Mouse (Mus musculus) kidney, postnatal 14 days (tissue): ENCODE measurements at regions not wholly inside any gene's neighbourhood (a gene's known extent, or its start where the extent isn't known, plus 50 kb on each side); places are given as distances from the start of the nearest gene placed in this dataset.

Source experiments
- DNase-seq: peaks from one replicate; pipeline ENCODE4 v3.0.0; 2022; ENCODE audit warnings: mixed read lengths

GRCm38 (mm10) chr3:126293645-126294044 lies 69.8 kb upstream of the Arsj start:
- DNase-seq: no peak

GRCm38 (mm10) chr3:126295932-126296331 lies 67.6 kb upstream of the Arsj start:
- DNase-seq: no peak

DNA sequence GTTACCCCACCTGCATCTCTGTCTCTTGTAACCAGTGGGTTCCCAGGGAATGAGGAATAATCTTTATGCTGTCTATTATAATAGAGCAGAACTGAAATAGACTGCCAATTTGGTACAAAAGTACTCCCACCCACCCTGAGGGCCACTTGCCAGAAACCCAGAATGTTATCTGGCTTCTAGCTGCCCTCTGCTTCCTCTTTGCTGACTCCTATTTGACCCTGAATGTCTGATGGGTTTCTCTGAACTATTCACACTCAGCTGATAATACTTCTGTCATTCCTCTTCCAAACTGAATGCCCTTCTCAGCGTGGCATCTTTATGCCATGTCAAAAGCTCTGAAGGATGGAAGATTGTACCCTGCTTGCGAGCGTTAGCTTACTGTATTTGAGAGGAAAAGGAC lies 64.2 kb upstream of the Arsj start:
- DNase-seq: no peak

- no peak for DNase-seq
Observed at GRCm38 (mm10) chr3:126308303-126308702, 55.2 kb upstream of the Arsj start.
